Mouse (Mus musculus): ENCODE data around the gene Gm5136. TPM values are rescaled to one million over a fixed set of nuclear protein-coding genes. Genes with fewer than 3 reads are reported as not detected.

Gene Gm5136
- polyA plus RNA-seq, 1 experiment, result 15.7 TPM

DNA sequence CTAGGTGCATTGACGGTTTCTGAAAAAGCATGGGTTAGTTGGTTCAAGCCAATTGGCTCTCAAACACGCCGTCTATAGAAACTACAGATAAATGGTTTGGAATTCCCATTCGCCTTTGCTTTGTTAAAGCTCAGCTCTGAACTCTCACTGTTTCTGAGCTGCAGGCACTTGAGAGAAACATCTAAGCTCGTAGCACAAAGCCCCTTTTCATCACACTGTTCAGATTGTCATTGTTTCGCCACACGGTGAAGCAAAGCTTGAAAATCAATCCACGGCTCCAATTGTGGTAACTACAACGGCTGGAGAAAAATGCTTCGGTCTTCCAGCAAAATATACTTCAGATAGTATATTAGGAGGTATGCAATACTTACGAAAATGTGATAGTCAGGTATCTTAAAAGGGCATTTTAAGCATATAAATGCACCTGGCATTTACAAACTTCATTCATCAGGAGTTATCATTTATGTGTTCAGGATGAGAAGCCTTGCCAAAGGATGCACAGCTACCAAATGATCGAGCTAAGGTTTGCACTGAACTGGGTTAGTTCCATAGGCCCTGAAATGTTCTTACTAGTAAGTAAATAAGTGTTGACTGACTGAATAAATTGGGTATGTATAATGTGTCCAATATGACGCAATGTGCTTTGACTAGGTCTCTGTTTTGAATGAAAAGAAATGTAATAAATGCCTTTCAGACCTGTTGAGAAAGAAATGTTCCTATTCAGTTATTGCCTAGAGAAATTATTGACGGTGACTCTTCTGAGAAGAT lies 1.6 kb upstream of the Gm5136 start:
- H3K27ac ChIP-seq (ENCODE audit: control insufficient read depth, insufficient read depth, low read depth, low read length), result no peak overlapping the region
- no peak for TF ChIP-seq CTCF (IDR thresholded peaks at IDR 0.05; ENCODE audit: control insufficient read depth, insufficient read depth, insufficient replicate concordance, low read depth, low read length)
- TF ChIP-seq POLR2A (IDR thresholded peaks at IDR 0.05; ENCODE audit: control insufficient read depth, low read depth, low read length), result no peak
- no peaks in the 10 kb centered on the region for H3K36me3 ChIP-seq (ENCODE audit: control insufficient read depth, insufficient read depth, low read length)
- no peak overlapping the region for H3K4me3 ChIP-seq (ENCODE audit: control insufficient read depth, low read depth, low read length)
- no peaks in the 10 kb centered on the region for H3K4me1 ChIP-seq (ENCODE audit: control insufficient read depth, insufficient read depth, low read length)
- H3K27me3 ChIP-seq (ENCODE audit: control insufficient read depth, insufficient read depth, low read length), result no peaks in the 10 kb centered on the region

DNA sequence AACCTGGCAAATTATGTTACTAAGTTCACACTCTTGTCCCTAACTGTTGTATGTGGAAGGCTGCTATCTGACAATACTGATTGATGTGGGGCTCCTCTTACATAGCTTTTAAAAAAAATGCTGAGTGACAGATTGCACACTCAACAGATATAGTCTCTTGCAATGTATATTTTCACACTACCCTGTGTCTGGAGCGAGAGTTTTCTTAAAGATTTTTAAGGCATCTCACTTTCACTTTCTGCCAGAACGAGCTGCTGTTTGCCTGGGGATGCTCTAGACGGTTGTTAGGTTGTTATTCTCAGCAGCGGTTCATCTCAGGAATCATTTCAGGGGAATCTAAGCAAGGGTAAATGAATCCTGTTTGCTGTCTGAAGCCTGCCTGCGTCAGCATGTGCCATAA lies 2.9 kb downstream of the Gm5136 start:
- H3K36me3 ChIP-seq (ENCODE audit: control insufficient read depth, insufficient read depth, low read length), result no peaks in the 10 kb centered on the region
- no peaks in the 10 kb centered on the region for H3K4me1 ChIP-seq (ENCODE audit: control insufficient read depth, insufficient read depth, low read length)
- H3K27ac ChIP-seq (ENCODE audit: control insufficient read depth, insufficient read depth, low read depth, low read length), result no peak overlapping the region
- no peak for TF ChIP-seq POLR2A (IDR thresholded peaks at IDR 0.05; ENCODE audit: control insufficient read depth, low read depth, low read length)
- TF ChIP-seq CTCF (IDR thresholded peaks at IDR 0.05; ENCODE audit: control insufficient read depth, insufficient read depth, insufficient replicate concordance, low read depth, low read length), result no peak
- no peak overlapping the region for H3K4me3 ChIP-seq (ENCODE audit: control insufficient read depth, low read depth, low read length)
- H3K27me3 ChIP-seq (ENCODE audit: control insufficient read depth, insufficient read depth, low read length), result no peaks in the 10 kb centered on the region

DNA sequence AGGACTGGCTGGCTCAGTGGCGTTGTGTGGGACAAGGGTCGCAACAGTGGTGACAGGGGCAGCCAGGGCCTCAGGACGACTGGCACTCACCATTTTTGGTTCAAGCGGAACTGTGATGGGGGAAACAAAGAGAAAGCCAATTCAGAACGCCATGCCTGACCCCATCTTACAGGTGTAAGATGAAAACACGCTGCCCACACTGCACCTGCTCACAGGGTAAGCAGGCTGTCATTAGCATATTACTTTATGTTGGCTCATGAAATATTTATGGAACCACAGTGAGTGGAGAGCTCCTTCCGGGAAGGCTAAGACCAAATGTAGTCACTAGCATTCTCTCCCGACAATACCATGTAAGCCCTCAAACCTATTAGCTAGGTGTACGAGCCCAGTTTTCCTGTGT lies 9.0 kb downstream of the Gm5136 start:
- H3K36me3 ChIP-seq (ENCODE audit: control insufficient read depth, insufficient read depth, low read length), result no peaks in the 10 kb centered on the region
- H3K27ac ChIP-seq (ENCODE audit: control insufficient read depth, insufficient read depth, low read depth, low read length), result no peak overlapping the region
- TF ChIP-seq CTCF (IDR thresholded peaks at IDR 0.05; ENCODE audit: control insufficient read depth, insufficient read depth, insufficient replicate concordance, low read depth, low read length), result no peak
- TF ChIP-seq POLR2A (IDR thresholded peaks at IDR 0.05; ENCODE audit: control insufficient read depth, low read depth, low read length), result no peak
- no peak overlapping the region for H3K4me3 ChIP-seq (ENCODE audit: control insufficient read depth, low read depth, low read length)
- H3K4me1 ChIP-seq (ENCODE audit: control insufficient read depth, insufficient read depth, low read length), result no peaks in the 10 kb centered on the region
- H3K27me3 ChIP-seq (ENCODE audit: control insufficient read depth, insufficient read depth, low read length), result no peaks in the 10 kb centered on the region

DNA sequence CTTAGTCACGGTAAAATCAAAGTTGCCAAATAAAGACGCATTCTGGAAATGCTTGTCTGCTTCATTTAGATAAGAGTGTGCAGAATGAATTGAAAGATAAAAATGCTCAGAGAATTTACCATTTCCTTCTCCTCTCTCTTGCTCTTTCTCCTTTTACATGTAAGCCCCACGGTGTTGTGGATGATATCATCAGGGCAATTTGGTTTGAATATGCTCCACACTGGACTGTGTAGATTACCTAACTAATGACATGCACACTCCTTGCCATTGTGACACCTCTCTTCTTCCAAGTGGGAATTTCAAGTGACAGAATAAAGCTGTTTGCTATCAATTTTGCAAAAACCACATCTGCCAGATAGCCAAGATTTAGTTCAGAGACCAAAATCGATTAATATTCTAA lies 13.3 kb downstream of the Gm5136 start:
- Histone ChIP-seq H3K27ac (ENCODE audit: control insufficient read depth, insufficient read depth, low read depth, low read length) (no peak overlapping the region), H3K36me3 (ENCODE audit: control insufficient read depth, insufficient read depth, low read length) (no peaks in the 10 kb centered on the region), H3K27me3 (ENCODE audit: control insufficient read depth, insufficient read depth, low read length) (no peaks in the 10 kb centered on the region), H3K4me3 (ENCODE audit: control insufficient read depth, low read depth, low read length) (no peak overlapping the region), H3K4me1 (ENCODE audit: control insufficient read depth, insufficient read depth, low read length) (no peaks in the 10 kb centered on the region)
- no peak for TF ChIP-seq CTCF (IDR thresholded peaks at IDR 0.05; ENCODE audit: control insufficient read depth, insufficient read depth, insufficient replicate concordance, low read depth, low read length)

DNA sequence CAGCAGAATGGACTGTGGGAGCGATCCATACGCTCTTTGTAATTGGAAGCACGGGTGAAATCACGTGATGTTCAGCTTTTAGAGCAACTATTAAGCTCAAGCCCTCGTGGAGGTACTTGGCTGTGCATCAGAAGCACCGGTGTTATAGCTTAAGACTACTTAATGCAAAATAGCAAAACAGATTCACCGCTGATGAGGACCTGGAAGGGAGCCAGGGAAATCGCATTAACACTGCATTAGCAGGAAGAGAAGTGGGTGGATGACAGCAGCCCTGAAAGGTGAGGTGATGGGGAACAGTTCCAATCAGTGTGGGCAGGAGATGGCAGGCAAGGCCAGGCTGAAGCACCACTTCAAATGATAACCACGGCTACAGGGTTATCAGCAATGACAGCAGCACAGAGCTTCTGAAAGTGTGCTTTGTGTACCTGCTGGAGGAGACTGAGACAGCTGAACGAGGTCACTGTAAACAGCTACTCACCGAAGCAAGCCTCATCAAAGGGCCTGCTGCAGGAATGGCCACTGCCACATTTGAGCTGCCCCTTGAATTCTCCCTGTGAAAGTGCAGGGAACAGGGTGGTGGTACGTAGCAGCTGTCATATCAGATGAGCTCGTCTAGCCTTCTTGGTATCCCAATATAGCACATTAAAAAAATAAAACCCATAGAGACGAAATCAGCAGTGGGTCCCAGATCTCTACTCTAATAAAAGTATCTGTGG lies 20.1 kb downstream of the Gm5136 start:
- Histone ChIP-seq H3K36me3 (ENCODE audit: control insufficient read depth, insufficient read depth, low read length) (no peaks in the 10 kb centered on the region), H3K27ac (ENCODE audit: control insufficient read depth, insufficient read depth, low read depth, low read length) (no peak overlapping the region), H3K4me1 (ENCODE audit: control insufficient read depth, insufficient read depth, low read length) (no peaks in the 10 kb centered on the region), H3K27me3 (ENCODE audit: control insufficient read depth, insufficient read depth, low read length) (no peaks in the 10 kb centered on the region), H3K4me3 (ENCODE audit: control insufficient read depth, low read depth, low read length) (no peak overlapping the region)
- no peak for TF ChIP-seq CTCF (IDR thresholded peaks at IDR 0.05; ENCODE audit: control insufficient read depth, insufficient read depth, insufficient replicate concordance, low read depth, low read length)
- no peak for TF ChIP-seq POLR2A (IDR thresholded peaks at IDR 0.05; ENCODE audit: control insufficient read depth, low read depth, low read length)

DNA sequence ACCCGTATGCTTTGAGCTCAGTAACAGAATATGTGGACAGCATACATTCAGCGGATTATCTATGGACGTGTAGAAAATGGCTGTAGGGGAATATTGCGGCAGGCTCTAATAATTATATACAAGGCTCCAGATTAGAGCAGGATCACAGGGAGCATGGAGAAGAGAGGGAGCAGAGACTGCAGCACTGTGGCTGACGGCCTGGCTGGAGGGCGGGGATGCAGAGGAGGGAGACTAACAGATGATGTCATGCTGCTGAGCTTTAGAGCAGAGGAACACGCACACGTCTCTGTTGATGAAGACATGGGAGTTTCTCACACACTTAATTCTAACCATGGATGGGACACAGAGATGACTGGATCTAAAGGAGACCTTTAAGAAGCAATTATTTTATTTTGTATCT lies 22.9 kb downstream of the Gm5136 start:
- no peaks in the 10 kb centered on the region for H3K4me1 ChIP-seq (ENCODE audit: control insufficient read depth, insufficient read depth, low read length)
- H3K36me3 ChIP-seq (ENCODE audit: control insufficient read depth, insufficient read depth, low read length), result no peaks in the 10 kb centered on the region
- H3K4me3 ChIP-seq (ENCODE audit: control insufficient read depth, low read depth, low read length), result no peak overlapping the region
- TF ChIP-seq POLR2A (IDR thresholded peaks at IDR 0.05; ENCODE audit: control insufficient read depth, low read depth, low read length), result no peak
- TF ChIP-seq CTCF (IDR thresholded peaks at IDR 0.05; ENCODE audit: control insufficient read depth, insufficient read depth, insufficient replicate concordance, low read depth, low read length), result no peak
- H3K27ac ChIP-seq (ENCODE audit: control insufficient read depth, insufficient read depth, low read depth, low read length), result no peak overlapping the region
- H3K27me3 ChIP-seq (ENCODE audit: control insufficient read depth, insufficient read depth, low read length), result no peaks in the 10 kb centered on the region

DNA sequence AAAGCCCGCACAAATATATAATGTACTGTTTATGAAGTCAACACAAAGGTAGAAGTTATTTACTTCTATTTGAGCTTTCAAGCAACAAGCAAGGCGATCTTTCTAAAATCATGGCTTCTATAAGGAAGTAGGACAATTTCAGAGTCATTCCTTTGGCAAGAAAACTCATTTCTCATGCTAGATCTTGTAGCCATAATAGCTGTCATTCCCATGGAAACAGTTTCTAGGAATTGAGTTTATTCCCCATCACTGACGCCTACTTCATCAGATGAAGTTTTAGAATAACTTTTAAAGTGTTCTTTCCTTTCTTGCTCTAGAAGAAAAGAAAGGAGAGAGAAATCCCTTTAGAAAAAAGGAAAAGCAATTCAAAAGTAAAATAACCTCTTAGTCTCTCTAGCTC lies 31.0 kb downstream of the Gm5136 start:
- Histone ChIP-seq H3K27me3 (ENCODE audit: control insufficient read depth, insufficient read depth, low read length) (no peaks in the 10 kb centered on the region), H3K4me1 (ENCODE audit: control insufficient read depth, insufficient read depth, low read length) (no peaks in the 10 kb centered on the region), H3K4me3 (ENCODE audit: control insufficient read depth, low read depth, low read length) (no peak overlapping the region), H3K36me3 (ENCODE audit: control insufficient read depth, insufficient read depth, low read length) (no peaks in the 10 kb centered on the region), H3K27ac (ENCODE audit: control insufficient read depth, insufficient read depth, low read depth, low read length) (no peak overlapping the region)
- TF ChIP-seq POLR2A (IDR thresholded peaks at IDR 0.05; ENCODE audit: control insufficient read depth, low read depth, low read length) (no peak), CTCF (IDR thresholded peaks at IDR 0.05; ENCODE audit: control insufficient read depth, insufficient read depth, insufficient replicate concordance, low read depth, low read length) (no peak)
